Mouse (Mus musculus) embryonic facial prominence, embryonic 10.5 days (tissue): ENCODE measurements around the gene Ckap2l. TPM values are rescaled to one million over a fixed set of nuclear protein-coding genes. Genes with fewer than 3 reads are reported as not detected.

Experiments used
- DNase-seq: peaks from one replicate; pipeline ENCODE4 v3.0.0-alpha.2; 2017; ENCODE audit warnings: low spot score
- H3K27ac ChIP-seq: fragments of 300-500 bp; sonication (generic); replicated peaks from 2 replicates; pipeline ENCODE4 v1.5.1; 2016; ENCODE audit warnings: mild to moderate bottlenecking
- H3K27me3 ChIP-seq: fragments of 300-500 bp; sonication (generic); replicated peaks from 2 replicates; pipeline ENCODE4 v1.6.1; 2016; ENCODE audit warnings: low read depth, mild to moderate bottlenecking; ENCODE audit not compliant: poor library complexity, severe bottlenecking
- H3K36me3 ChIP-seq: fragments of 300-500 bp; sonication (generic); replicated peaks from 2 replicates; pipeline ENCODE4 v1.6.1; 2016; ENCODE audit warnings: mild to moderate bottlenecking, moderate library complexity
- H3K4me1 ChIP-seq: fragments of 300-500 bp; sonication (generic); 2 replicates; pipeline ENCODE4 v1.6.1; 2016
- H3K4me3 ChIP-seq: fragments of 300-500 bp; sonication (generic); 2 replicates; pipeline ENCODE4 v1.5.1; 2016; ENCODE audit warnings: mild to moderate bottlenecking, moderate library complexity
- H3K9me3 ChIP-seq: fragments of 300-500 bp; sonication (generic); 2 replicates; pipeline ENCODE4 v1.6.1; 2016; ENCODE audit warnings: mild to moderate bottlenecking
- WGBS: fragments of 180-500 bp; shearing (Covaris S2); methylation state at CpG from one replicate; pipeline ENCODE4 v1.1.7; 2016; 5-methylcytosine and 5-hydroxymethylcytosine counted together
- polyA plus RNA-seq: library from polyadenylated mRNA; unstranded; fragments of >200 nt; fragmentation: Nextera tagmentation; extraction: Ambion mirVana; gene quantifications from 2 replicates; pipeline ENCODE4 v1.2.1, GENCODE M21; 2016

Ckap2l gene
- polyA plus RNA-seq, 1 experiment from 2014 or later = 65.4 TPM

DNA sequence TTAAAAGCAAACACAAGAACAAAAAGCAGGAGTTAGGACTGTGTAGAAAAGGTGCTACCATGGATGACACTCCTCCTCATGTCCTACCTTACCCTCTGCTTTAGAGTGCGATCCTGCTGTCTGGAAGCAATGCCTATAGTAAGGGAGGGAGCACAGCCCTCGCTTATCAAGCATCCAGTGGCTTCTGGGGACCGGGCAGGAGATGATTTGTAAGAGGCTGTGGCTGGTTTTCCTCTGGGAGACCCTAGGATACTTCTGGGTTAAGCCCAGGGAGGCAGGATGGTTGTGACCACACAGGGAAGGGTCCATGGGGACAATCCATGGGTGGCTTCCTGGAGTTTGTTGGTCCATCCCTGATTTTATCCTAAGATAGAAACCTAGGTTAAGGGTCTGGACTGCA is 36.4 kb downstream of the Ckap2l start:
- WGBS = 72% methylated on average over 3 of the region's 3 CpGs
- H3K27ac ChIP-seq = no peak overlapping the region
- DNase-seq = no peak
- H3K36me3 ChIP-seq = no peaks in the 10 kb centered on the region
- H3K9me3 ChIP-seq = no peaks in the 10 kb centered on the region
- H3K4me3 ChIP-seq = no peak overlapping the region
- H3K27me3 ChIP-seq = no peaks in the 10 kb centered on the region
- peaks cover 18% of the 10 kb centered on the region for H3K4me1 ChIP-seq

DNA sequence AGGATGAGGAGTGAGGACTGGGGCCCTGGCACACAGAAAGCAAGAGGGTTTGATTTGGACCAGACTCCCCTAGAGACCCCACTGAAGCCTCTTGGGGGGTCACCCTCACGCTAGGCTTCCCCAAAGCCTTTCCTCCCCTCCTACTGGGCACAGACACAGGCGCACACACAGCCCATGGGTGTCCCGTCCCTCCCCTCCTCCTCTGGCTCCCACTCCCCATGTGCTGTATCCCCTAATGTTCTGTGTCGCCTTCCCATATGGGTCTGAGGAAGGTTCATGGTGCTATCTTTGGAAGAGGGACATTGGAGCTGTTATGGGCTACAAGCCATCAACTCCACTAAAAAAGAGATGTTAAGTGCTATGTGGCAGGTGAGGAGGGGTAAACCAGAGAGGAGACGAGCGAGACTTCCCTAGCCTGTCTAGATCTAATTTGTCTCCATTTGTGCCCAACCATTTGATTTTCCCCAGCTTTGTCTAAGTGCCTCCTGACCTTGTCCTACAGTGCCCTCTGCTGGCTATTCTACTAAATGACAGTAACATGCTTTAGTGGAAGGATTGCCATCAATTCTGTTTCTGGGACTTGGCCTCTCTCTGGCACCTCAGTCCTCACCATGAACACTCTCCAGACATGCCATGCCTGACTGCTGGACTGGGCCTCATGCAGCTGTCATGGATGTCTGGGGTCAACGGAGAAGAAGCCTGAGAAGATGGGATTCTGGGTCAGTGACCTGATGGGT is 38.4 kb downstream of the Ckap2l start:
- DNase-seq = peak; percentile 61
- H3K4me3 ChIP-seq = no peak overlapping the region
- 40% methylated on average over 7 of the region's 7 CpGs for WGBS
- H3K27me3 ChIP-seq = no peaks in the 10 kb centered on the region
- no peaks in the 10 kb centered on the region for H3K36me3 ChIP-seq
- 0 out of 2 replicates have a peak overlapping the region, but pooled peaks have one; percentile 57 for H3K27ac ChIP-seq
- peaks cover 18% of the 10 kb centered on the region for H3K4me1 ChIP-seq
- no peaks in the 10 kb centered on the region for H3K9me3 ChIP-seq

GRCm38 (mm10) chr2:129258056-129258455 is 39.0 kb downstream of the Ckap2l start:
- H3K9me3 ChIP-seq = no peaks in the 10 kb centered on the region
- 90% methylated on average over 3 of the region's 3 CpGs for WGBS
- H3K4me1 ChIP-seq = peaks cover 23% of the 10 kb centered on the region
- H3K36me3 ChIP-seq = no peaks in the 10 kb centered on the region
- no peaks in the 10 kb centered on the region for H3K27me3 ChIP-seq
- 0 out of 2 replicates have a peak overlapping the region, but pooled peaks have one; percentile 57 for H3K27ac ChIP-seq
- no peak overlapping the region for H3K4me3 ChIP-seq
- no peak for DNase-seq

- Histone ChIP-seq H3K27ac (peak overlapping the region; percentile 30; the same call in 1 of the 2 replicates), H3K36me3 (no peaks in the 10 kb centered on the region), H3K4me1 (peaks cover 20% of the 10 kb centered on the region), H3K4me3 (no peak overlapping the region), H3K9me3 (no peaks in the 10 kb centered on the region), H3K27me3 (no peaks in the 10 kb centered on the region)
- no peak for DNase-seq
- 57% methylated on average over 4 of the region's 4 CpGs for WGBS
Observed at GRCm38 (mm10) chr2:129256006-129256405, 41.0 kb downstream of the Ckap2l start.

- DNase-seq = no peak
- 77% methylated on average over 2 of the region's 2 CpGs for WGBS
- Histone ChIP-seq H3K4me1 (peaks cover 18% of the 10 kb centered on the region), H3K4me3 (no peak overlapping the region), H3K9me3 (no peaks in the 10 kb centered on the region), H3K27me3 (no peaks in the 10 kb centered on the region), H3K36me3 (no peaks in the 10 kb centered on the region), H3K27ac (no peak overlapping the region)
Observed at GRCm38 (mm10) chr2:129254076-129254475, 42.9 kb downstream of the Ckap2l start.

- Histone ChIP-seq H3K4me1 (peaks cover 18% of the 10 kb centered on the region), H3K4me3 (no peak overlapping the region), H3K36me3 (no peaks in the 10 kb centered on the region), H3K27me3 (no peaks in the 10 kb centered on the region), H3K27ac (no peak overlapping the region), H3K9me3 (no peaks in the 10 kb centered on the region)
- WGBS = 68% methylated on average over 2 of the region's 2 CpGs
- no peak for DNase-seq
Observed at GRCm38 (mm10) chr2:129253631-129253970, 43.4 kb downstream of the Ckap2l start.

DNA sequence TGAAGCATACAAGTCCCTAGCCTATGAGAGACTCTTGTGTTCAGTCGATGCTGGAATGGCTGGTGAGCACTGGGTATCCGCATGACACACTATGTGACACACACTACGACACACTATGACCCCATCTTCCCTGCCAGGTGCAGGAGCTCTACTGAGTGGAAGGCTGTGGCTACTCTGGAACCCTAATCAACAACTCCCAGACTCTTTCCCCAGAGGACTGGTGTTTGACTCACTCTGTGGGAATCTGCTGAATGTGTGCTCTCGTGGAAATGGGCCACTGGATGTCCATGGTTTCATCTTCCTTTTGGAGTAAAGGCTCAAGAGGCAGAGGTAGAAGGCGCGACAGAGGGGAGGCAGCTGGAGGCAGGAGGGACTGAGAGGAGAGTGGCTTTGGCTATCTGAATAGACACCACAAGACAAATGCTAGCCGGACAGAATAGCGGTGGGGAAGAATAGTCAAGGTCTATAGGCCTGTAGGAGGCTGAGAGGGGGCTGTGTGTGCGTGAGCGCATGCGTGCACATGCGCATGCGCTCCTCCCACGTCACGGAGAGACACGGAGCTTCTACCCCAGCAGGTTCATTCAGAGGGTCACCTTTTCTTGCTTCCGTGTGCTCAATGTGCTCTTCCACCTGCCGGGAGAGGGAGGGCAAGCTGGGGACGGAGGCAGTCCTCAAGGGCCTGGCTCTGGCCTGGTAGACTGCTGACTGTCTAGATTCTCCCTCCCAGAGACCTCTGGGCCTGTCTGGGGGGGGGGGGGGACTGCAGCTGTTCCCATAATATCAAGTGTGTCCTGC is 44.0 kb downstream of the Ckap2l start:
- no peak for DNase-seq
- Histone ChIP-seq H3K4me3 (no peak overlapping the region), H3K27ac (no peak overlapping the region), H3K9me3 (no peaks in the 10 kb centered on the region), H3K4me1 (peaks cover 16% of the 10 kb centered on the region), H3K36me3 (no peaks in the 10 kb centered on the region), H3K27me3 (no peaks in the 10 kb centered on the region)
- 87% methylated on average over 19 of the region's 19 CpGs for WGBS

DNA sequence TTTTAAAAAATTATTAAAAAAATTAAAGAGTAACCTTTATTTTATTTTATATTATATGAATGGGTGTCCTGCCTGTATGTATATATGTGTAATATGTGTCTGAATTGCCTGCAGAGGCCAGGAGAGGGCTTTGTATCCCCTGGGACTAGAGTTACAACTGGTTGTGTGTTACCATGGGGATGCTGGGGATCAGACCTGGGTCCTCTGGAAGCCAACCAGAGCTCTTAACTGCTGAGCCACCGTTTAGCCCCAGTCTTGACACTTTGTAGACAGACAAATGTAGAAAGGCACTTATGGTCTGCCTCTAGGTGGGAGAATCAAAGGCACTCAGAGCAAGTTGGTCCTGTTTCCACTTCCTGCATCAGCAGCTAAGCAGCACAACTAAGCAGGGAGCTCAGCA is 47.7 kb downstream of the Ckap2l start:
- Histone ChIP-seq H3K27ac (no peak overlapping the region), H3K4me3 (no peak overlapping the region), H3K36me3 (no peaks in the 10 kb centered on the region), H3K9me3 (no peaks in the 10 kb centered on the region), H3K27me3 (no peaks in the 10 kb centered on the region), H3K4me1 (peaks cover 9% of the 10 kb centered on the region; the same call in 1 of the 2 replicates)
- WGBS = 75% methylated on average over 1 of the region's 1 CpGs
- no peak for DNase-seq

DNA sequence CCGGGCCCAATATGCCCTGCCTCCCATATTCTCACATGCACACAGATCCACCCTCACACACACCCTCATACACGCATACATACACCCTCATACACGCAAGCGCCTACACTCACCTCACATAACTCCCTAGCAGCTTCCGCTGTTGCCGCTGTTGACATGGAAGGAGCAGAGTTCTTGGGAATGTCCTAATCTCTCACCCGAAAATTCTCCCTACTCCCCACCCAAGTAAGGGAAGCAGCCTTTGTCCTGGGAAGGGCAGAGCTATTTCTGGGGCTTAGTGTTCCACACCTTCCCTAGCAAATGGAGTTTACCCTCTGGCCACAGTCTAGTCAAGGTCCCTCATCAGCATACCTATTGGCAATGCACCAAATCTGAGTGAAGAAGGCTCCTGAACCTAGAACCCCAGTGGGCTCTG is 49.3 kb downstream of the Ckap2l start:
- 90% methylated on average over 7 of the region's 7 CpGs for WGBS
- no peaks in the 10 kb centered on the region for H3K36me3 ChIP-seq
- H3K27ac ChIP-seq = no peak overlapping the region
- no peaks in the 10 kb centered on the region for H3K27me3 ChIP-seq
- H3K9me3 ChIP-seq = no peaks in the 10 kb centered on the region
- H3K4me1 ChIP-seq = peaks cover 7% of the 10 kb centered on the region; the same call in 1 of the 2 replicates
- no peak for DNase-seq
- no peak overlapping the region for H3K4me3 ChIP-seq

GRCm38 (mm10) chr2:129246924-129247323 is 50.1 kb downstream of the Ckap2l start:
- no peak overlapping the region for H3K27ac ChIP-seq
- 93% methylated on average over 12 of the region's 12 CpGs for WGBS
- no peaks in the 10 kb centered on the region for H3K36me3 ChIP-seq
- no peak overlapping the region for H3K4me3 ChIP-seq
- peaks cover 12% of the 10 kb centered on the region for H3K4me1 ChIP-seq
- H3K27me3 ChIP-seq = no peaks in the 10 kb centered on the region
- H3K9me3 ChIP-seq = no peaks in the 10 kb centered on the region
- DNase-seq = no peak

DNA sequence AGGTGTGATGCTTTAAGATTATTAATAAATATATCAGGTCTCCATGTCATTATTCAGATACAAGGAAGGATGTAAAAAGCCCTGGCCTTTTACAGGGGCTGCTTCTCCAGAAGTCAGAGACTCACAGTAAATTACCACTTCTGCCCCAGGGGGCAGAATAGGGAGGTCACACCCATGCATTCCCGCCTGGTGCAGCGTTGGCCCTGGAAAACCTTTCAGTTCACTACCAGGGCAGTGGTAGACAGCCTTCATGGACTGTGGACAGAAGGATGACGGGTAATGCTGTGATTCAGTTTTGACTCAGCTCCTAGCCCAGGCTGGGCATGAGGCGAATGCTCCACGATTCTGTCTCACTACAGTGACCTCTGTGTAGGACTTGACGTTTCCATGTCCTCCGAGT is 50.6 kb downstream of the Ckap2l start:
- Histone ChIP-seq H3K4me3 (no peak overlapping the region), H3K4me1 (peaks cover 15% of the 10 kb centered on the region), H3K27me3 (no peaks in the 10 kb centered on the region), H3K27ac (no peak overlapping the region), H3K9me3 (no peaks in the 10 kb centered on the region), H3K36me3 (no peaks in the 10 kb centered on the region)
- no peak for DNase-seq
- 79% methylated on average over 7 of the region's 7 CpGs for WGBS

DNA sequence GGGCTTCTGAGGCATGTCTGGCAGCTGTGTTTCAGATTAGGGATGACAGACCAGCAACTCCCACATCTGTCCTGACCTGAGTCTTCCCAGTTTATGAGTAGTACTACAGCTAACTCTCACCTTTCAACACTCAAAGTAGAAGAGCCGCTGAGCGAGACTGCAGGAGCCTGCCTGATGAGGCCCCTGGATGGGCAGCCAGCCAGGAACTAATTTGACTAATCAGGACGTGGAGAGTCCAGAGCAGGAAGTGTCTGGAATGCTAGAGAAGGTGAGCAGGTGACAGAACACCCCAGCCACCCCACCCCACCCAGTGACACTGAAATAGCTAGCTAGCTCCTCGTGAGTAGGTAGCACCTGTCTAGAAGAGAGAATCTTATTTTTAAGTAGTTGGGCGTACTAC is 51.4 kb downstream of the Ckap2l start:
- no peak overlapping the region for H3K27ac ChIP-seq
- peaks cover 23% of the 10 kb centered on the region for H3K4me1 ChIP-seq
- DNase-seq = no peak
- H3K36me3 ChIP-seq = no peaks in the 10 kb centered on the region
- 56% methylated on average over 5 of the region's 5 CpGs for WGBS
- no peak overlapping the region for H3K4me3 ChIP-seq
- H3K27me3 ChIP-seq = no peaks in the 10 kb centered on the region
- H3K9me3 ChIP-seq = no peaks in the 10 kb centered on the region
